Comparison of ENCODE assay signal across 23 mouse cellular contexts in the genomic region with DNA sequence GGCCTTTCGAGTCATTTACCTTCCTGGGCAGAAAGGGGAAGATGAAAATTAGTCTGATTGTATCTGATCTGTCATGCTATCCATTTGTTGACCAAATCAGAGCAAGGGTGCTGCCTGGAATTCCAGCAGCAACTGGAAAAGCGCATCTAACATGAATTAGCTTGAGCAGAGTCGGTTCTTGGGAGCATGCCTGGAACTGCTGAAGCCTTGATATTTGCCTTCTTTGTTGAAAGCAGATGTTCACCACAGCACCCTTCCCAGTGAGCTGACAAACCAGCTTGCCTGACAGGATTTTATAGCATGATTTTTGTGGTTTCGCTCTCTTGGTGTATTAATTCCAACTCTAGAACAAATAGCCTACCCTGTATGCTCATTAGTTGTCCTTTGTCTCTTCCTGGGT.
DNase-seq lines count a peak whose midpoint lies in the region; ATAC-seq and TF ChIP-seq lines count a peak whose summit lies in the region.
"Had no signal": no experiment of that assay in that cellular context is flagged by ENCODE, and none has a peak within 500 bp of the region (broad histone marks: within the 10 kb centered on the region; RNA-seq: fewer than 3 reads in every experiment).

No protein-coding gene starts in this region.

- no peak overlapping the region for H3K4me3 ChIP-seq in embryonic facial prominence, embryonic 12.5 days
- no peak overlapping the region for H3K4me3 ChIP-seq in embryonic facial prominence, embryonic 10.5 days
- no peak overlapping the region for H3K4me3 ChIP-seq in kidney, embryonic 15.5 days (replicated peaks)
- H3K4me3 ChIP-seq in embryonic fibroblast, embryonic 13.5 days (ENCODE audit: insufficient read depth, low read length) = no peak overlapping the region
- H3K4me3 ChIP-seq: forebrain, embryonic 12.5 days; hindbrain, embryonic 10.5 days; megakaryocyte, embryonic 14.5 days; midbrain, embryonic 15.5 days had no signal

- H3K36me3 ChIP-seq in embryonic facial prominence, embryonic 12.5 days = no peaks in the 10 kb centered on the region
- no peaks in the 10 kb centered on the region for H3K36me3 ChIP-seq in embryonic facial prominence, embryonic 10.5 days (replicated peaks)
- H3K36me3 ChIP-seq in kidney, embryonic 15.5 days = no peaks in the 10 kb centered on the region
- H3K36me3 ChIP-seq: forebrain, embryonic 12.5 days; G1E; hindbrain, embryonic 10.5 days; midbrain, embryonic 15.5 days had no signal

- H3K27me3 ChIP-seq in embryonic facial prominence, embryonic 12.5 days = no peaks in the 10 kb centered on the region
- H3K27me3 ChIP-seq in embryonic facial prominence, embryonic 10.5 days (replicated peaks; ENCODE audit: low read depth, poor library complexity, severe bottlenecking) = no peaks in the 10 kb centered on the region
- no peaks in the 10 kb centered on the region for H3K27me3 ChIP-seq in kidney, embryonic 15.5 days
- H3K27me3 ChIP-seq: forebrain, embryonic 12.5 days; megakaryocyte, embryonic 14.5 days; midbrain, embryonic 15.5 days had no signal

- no peaks in the 10 kb centered on the region for H3K9me3 ChIP-seq in embryonic facial prominence, embryonic 12.5 days
- no peaks in the 10 kb centered on the region for H3K9me3 ChIP-seq in embryonic facial prominence, embryonic 10.5 days
- H3K9me3 ChIP-seq in kidney, embryonic 15.5 days (replicated peaks) = no peaks in the 10 kb centered on the region
- H3K9me3 ChIP-seq: forebrain, embryonic 12.5 days; hindbrain, embryonic 10.5 days; midbrain, embryonic 15.5 days had no signal

- H3K4me1 ChIP-seq in embryonic facial prominence, embryonic 12.5 days = no peaks in the 10 kb centered on the region
- H3K4me1 ChIP-seq in embryonic facial prominence, embryonic 10.5 days = no peaks in the 10 kb centered on the region
- H3K4me1 ChIP-seq in kidney, embryonic 15.5 days = peaks cover 12% of the 10 kb centered on the region
- no peaks in the 10 kb centered on the region for H3K4me1 ChIP-seq in embryonic fibroblast, embryonic 13.5 days (ENCODE audit: control insufficient read depth, insufficient read depth, low read length)
- H3K4me1 ChIP-seq: forebrain, embryonic 12.5 days; hindbrain, embryonic 10.5 days; megakaryocyte, embryonic 14.5 days; midbrain, embryonic 15.5 days had no signal

- H3K9ac ChIP-seq in embryonic facial prominence, embryonic 12.5 days = no peak overlapping the region
- H3K9ac ChIP-seq in kidney, embryonic 15.5 days = no peak overlapping the region
- H3K9ac ChIP-seq: forebrain, embryonic 12.5 days; midbrain, embryonic 15.5 days had no signal

- 0 out of 2 replicates have a peak overlapping the region, but pooled peaks have one; percentile 23 for H3K27ac ChIP-seq in embryonic facial prominence, embryonic 12.5 days
- H3K27ac ChIP-seq in embryonic facial prominence, embryonic 10.5 days (replicated peaks) = no peak overlapping the region
- H3K27ac ChIP-seq in kidney, embryonic 15.5 days = no peak overlapping the region
- H3K27ac ChIP-seq in embryonic fibroblast, embryonic 13.5 days (ENCODE audit: insufficient read depth, low read length) = peak overlapping the region; percentile 61; the same call in 1 of the 2 replicates
- H3K27ac ChIP-seq: forebrain, embryonic 12.5 days; hindbrain, embryonic 10.5 days; midbrain, embryonic 15.5 days; stomach, postnatal 0 days had no signal

- 55% methylated on average over 4 of the region's 4 CpGs for WGBS in embryonic facial prominence, embryonic 12.5 days
- WGBS in embryonic facial prominence, embryonic 10.5 days = 79% methylated on average over 4 of the region's 4 CpGs
- 67% methylated on average over 4 of the region's 4 CpGs for whole genome bisulfite sequencing in kidney, embryonic 15.5 days

- TF ChIP-seq CTCF in embryonic fibroblast, embryonic 13.5 days (IDR thresholded peaks at IDR 0.05; ENCODE audit: borderline replicate concordance, insufficient read depth, low read length) = no peak

- no peak for TF ChIP-seq POLR2A in embryonic fibroblast, embryonic 13.5 days (IDR thresholded peaks at IDR 0.05; ENCODE audit: low read depth, low read length)

- ATAC-seq in embryonic facial prominence, embryonic 12.5 days (ENCODE audit: insufficient number of reproducible peaks, insufficient read depth, low FRiP score, low TSS enrichment) = no peak
- ATAC-seq in kidney, embryonic 15.5 days (replicated peaks; ENCODE audit: low FRiP score) = no peak
- ATAC-seq: activated CD4-positive, CD25-positive, alpha-beta regulatory T cell, adult 4 months; midbrain, embryonic 15.5 days had no signal

- no peak overlapping the region for H3K4me2 ChIP-seq in embryonic facial prominence, embryonic 12.5 days (replicated peaks)
- no peak overlapping the region for H3K4me2 ChIP-seq in kidney, embryonic 15.5 days
- H3K4me2 ChIP-seq: forebrain, embryonic 12.5 days; midbrain, embryonic 15.5 days had no signal

- no peak for DNase-seq in embryonic facial prominence, embryonic 10.5 days (ENCODE audit: low spot score)
- peak; percentile 41 for DNase-seq in kidney, postnatal 10 days
- peak; percentile 5 for DNase-seq in 3T3-L1 (ENCODE audit: low read depth, low spot score)
- no peak for DNase-seq in left cerebral cortex, adult 9 months (ENCODE audit: low spot score in 2 of 2)
- DNase-seq: adrenal gland, postnatal 10 days; cerebellum, adult 11-12 months; cerebellum, postnatal 25 days; gastrocnemius, postnatal 25 days; kidney, adult 8-10 months; liver; lung, postnatal 10 days; retina, postnatal 1 day; thymus, postnatal 14 days had no signal

Comparison
In these comparisons a context has a peak if more than half of its experiments do, and no peak if none do; other contexts are left out.
1. H3K27ac ChIP-seq: peak in embryonic facial prominence, embryonic 12.5 days (single experiment) and embryonic fibroblast, embryonic 13.5 days (single experiment); none in embryonic facial prominence, embryonic 10.5 days (single experiment) and kidney, embryonic 15.5 days (single experiment).
2. DNase-seq: peak in kidney, postnatal 10 days (single experiment) and 3T3-L1 (single experiment); none in embryonic facial prominence, embryonic 10.5 days (single experiment) and left cerebral cortex, adult 9 months (0 of 2).